Mouse (Mus musculus): ENCODE results near the gene Impdh2. TPM values are rescaled to one million over a fixed set of nuclear protein-coding genes. Genes with fewer than 3 reads are reported as not detected.

Impdh2 gene
- polyA plus RNA-seq, 1 experiment from 2014 or later, result 179 TPM

DNA sequence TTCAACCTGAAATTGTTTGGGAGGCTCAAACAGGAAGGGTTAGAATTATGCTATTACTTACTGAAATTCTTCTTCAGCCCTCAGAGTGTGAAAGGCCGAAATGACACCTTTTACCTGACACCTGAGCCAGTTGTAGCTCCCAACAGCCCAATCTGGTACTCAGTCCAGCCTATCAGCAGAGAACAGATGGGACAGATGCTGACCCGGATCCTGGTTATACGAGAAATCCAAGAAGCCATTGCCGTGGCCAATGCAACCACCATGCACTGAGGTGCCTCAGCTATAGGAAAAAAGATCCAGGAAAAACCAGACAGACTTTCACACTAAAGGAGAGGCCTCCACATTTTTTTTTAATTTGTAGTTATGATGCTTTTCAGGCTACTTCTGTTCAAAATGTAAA is 917 bp upstream of the Impdh2 start:
- ATAC-seq, result no peak
- no peaks in the 10 kb centered on the region for H3K27me3 ChIP-seq (replicated peaks)
- H3K4me1 ChIP-seq (replicated peaks), result peaks cover 15% of the 10 kb centered on the region
- no peak overlapping the region for H3K4me2 ChIP-seq (replicated peaks)
- H3K36me3 ChIP-seq, result peaks cover 41% of the 10 kb centered on the region
- 88% methylated on average over 4 of the region's 4 CpGs for WGBS
- H3K9ac ChIP-seq, result no peak overlapping the region
- no peak overlapping the region for H3K4me3 ChIP-seq (replicated peaks)
- H3K9me3 ChIP-seq, result no peaks in the 10 kb centered on the region
- H3K27ac ChIP-seq, result no peak overlapping the region

DNA sequence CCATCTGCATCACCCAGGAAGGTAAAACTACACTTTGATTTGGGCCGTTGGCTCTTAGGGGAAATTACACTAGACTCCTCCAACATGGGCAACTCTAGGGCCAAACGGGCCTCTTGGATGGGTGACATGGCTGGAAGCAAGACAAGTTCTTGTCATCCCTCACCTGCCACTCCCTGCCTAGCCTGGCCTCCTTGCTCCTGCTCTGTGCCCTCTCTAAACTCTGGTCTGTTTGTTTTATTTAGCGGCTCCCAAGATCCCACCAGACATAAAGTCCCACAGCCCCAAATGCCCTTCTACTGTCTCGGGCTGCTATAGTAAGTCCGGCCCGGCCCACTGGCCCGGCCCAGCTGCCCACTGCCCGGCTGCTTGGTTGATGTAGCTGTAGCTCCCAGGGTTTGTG is 3.6 kb downstream of the Impdh2 start:
- no peaks in the 10 kb centered on the region for H3K9me3 ChIP-seq
- no peak overlapping the region for H3K4me2 ChIP-seq (replicated peaks)
- WGBS, result 92% methylated on average over 8 of the region's 8 CpGs
- no peak overlapping the region for H3K4me3 ChIP-seq (replicated peaks)
- H3K36me3 ChIP-seq, result peaks cover 28% of the 10 kb centered on the region
- H3K27ac ChIP-seq, result no peak overlapping the region
- peaks cover 29% of the 10 kb centered on the region for H3K4me1 ChIP-seq (replicated peaks)
- no peaks in the 10 kb centered on the region for H3K27me3 ChIP-seq (replicated peaks)
- no peak for ATAC-seq
- H3K9ac ChIP-seq, result no peak overlapping the region

GRCm38 (mm10) chr9:108564131-108564530 is 4.0 kb downstream of the Impdh2 start:
- no peak overlapping the region for H3K4me3 ChIP-seq (replicated peaks)
- no peak overlapping the region for H3K9ac ChIP-seq
- H3K4me2 ChIP-seq (replicated peaks), result no peak overlapping the region
- H3K4me1 ChIP-seq (replicated peaks), result peaks cover 32% of the 10 kb centered on the region
- WGBS, result 81% methylated on average over 7 of the region's 7 CpGs
- no peak for ATAC-seq
- no peak overlapping the region for H3K27ac ChIP-seq
- H3K27me3 ChIP-seq (replicated peaks), result no peaks in the 10 kb centered on the region
- no peaks in the 10 kb centered on the region for H3K9me3 ChIP-seq
- peaks cover 23% of the 10 kb centered on the region for H3K36me3 ChIP-seq

DNA sequence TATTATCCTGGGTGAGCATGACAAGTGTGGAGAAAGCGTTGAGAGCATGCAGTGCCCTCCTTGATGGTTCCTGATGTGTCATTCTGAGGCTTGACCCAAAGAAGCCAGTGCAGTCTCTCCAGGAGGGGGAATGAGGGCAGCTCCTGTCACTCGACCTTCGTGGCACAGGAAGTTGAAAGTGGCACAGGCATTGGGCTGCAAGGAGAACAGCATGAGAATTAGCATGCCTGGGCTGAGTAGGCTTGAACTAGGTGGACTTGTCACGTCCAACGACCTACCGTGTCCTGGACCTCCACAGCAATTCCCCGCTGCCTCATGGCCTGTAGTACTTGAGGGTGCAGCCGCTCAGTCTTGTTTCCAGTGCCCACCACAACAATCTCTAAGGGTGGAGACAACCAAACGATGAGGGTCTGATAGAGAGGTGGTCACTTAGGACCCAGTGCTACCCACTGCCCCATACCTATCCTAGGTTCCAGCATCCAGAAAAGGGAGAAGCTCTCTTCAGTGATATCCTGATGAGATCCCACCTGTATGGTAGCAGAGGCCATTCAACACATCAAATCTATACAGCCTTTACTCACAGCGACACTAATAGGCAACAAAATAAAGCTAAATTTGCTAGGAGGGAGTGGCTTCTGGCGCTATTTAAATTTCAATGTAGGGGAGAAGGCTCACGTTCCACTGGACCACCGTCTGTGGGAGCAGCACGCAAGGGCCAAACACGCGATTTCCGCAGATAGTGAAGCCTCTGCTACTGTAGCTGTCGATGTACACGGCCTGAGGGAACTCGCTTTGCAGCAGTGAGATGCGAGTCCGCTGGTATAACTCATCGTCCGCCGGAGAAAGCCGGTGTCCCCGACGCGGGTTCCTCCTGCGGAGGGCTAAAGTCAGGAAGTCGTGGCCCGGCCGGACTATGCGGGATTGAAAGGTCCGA is 6.1 kb downstream of the Impdh2 start:
- Histone ChIP-seq H3K27ac (peak overlapping the region; percentile 94), H3K4me2 (replicated peaks) (peak overlapping the region; percentile 97), H3K9me3 (no peaks in the 10 kb centered on the region), H3K4me1 (replicated peaks) (peaks cover 36% of the 10 kb centered on the region), H3K4me3 (replicated peaks) (peak overlapping the region; percentile 66), H3K27me3 (replicated peaks) (no peaks in the 10 kb centered on the region), H3K9ac (peak overlapping the region; percentile 80), H3K36me3 (peaks cover 23% of the 10 kb centered on the region)
- ATAC-seq, result no peak
- 11% methylated on average over 35 of the region's 35 CpGs for WGBS

GRCm38 (mm10) chr9:108566815-108567776 is 7.0 kb downstream of the Impdh2 start, which contains the start of gene Ndufaf3:
Gene Ndufaf3, minus strand, starts transcription at chr9:108567434.
- peak within 1 kb of the TSS; percentile 97 for H3K4me2 ChIP-seq (replicated peaks)
- WGBS, result under 1% methylated on average over 73 of the region's 73 CpGs
- peak within 1 kb of the TSS; percentile 80 for H3K9ac ChIP-seq
- H3K27me3 ChIP-seq (replicated peaks), result no peaks in the 10 kb centered on the region
- ATAC-seq, result peak; percentile 88
- H3K4me1 ChIP-seq (replicated peaks), result peaks cover 28% of the 10 kb centered on the region
- H3K36me3 ChIP-seq, result peaks cover 32% of the 10 kb centered on the region
- H3K9me3 ChIP-seq, result no peaks in the 10 kb centered on the region
- H3K4me3 ChIP-seq (replicated peaks), result peak within 1 kb of the TSS; percentile 66
- peak within 1 kb of the TSS; percentile 94 for H3K27ac ChIP-seq

DNA sequence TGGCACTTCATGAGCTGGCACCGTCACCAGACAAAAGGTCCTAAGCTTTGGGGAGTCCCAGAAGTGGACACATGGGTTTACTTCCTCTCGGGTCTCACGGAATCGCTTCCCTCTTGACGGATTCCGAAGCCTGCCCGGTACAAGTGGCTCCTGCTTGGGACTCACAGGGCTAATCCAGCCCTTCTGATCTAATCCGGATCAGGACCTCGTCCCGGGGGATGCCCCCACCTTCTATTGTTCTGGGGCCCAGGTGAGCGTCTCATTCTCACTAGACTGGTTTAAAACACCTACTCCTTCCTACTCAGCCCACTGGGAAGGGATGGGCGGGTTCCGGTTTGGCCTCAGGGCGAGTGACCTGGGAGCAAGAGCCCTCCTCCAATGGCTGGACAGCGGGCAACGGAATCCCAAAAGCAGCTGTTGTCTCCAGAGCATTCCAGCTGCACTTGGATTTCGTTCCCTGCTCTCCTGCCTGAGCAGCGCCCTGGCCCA is 7.9 kb downstream of the Impdh2 start:
- peak overlapping the region; percentile 66 for H3K4me3 ChIP-seq (replicated peaks)
- ATAC-seq, result no peak
- H3K4me2 ChIP-seq (replicated peaks), result peak overlapping the region; percentile 97
- no peaks in the 10 kb centered on the region for H3K9me3 ChIP-seq
- H3K27me3 ChIP-seq (replicated peaks), result no peaks in the 10 kb centered on the region
- peaks cover 37% of the 10 kb centered on the region for H3K36me3 ChIP-seq
- WGBS, result 11% methylated on average over 18 of the region's 18 CpGs
- peaks cover 26% of the 10 kb centered on the region for H3K4me1 ChIP-seq (replicated peaks)
- peak overlapping the region; percentile 80 for H3K9ac ChIP-seq
- peak overlapping the region; percentile 94 for H3K27ac ChIP-seq

- 66% methylated on average over 17 of the region's 17 CpGs for WGBS
- ATAC-seq, result no peak
- no peaks in the 10 kb centered on the region for H3K27me3 ChIP-seq (replicated peaks)
- H3K9me3 ChIP-seq, result no peaks in the 10 kb centered on the region
- peak overlapping the region; percentile 66 for H3K4me3 ChIP-seq (replicated peaks)
- H3K36me3 ChIP-seq, result peaks cover 38% of the 10 kb centered on the region
- peak overlapping the region; percentile 94 for H3K27ac ChIP-seq
- peak overlapping the region; percentile 97 for H3K4me2 ChIP-seq (replicated peaks)
- H3K4me1 ChIP-seq (replicated peaks), result peaks cover 26% of the 10 kb centered on the region
- peak overlapping the region; percentile 80; the same call in 1 of the 2 replicates for H3K9ac ChIP-seq
Measured at GRCm38 (mm10) chr9:108568511-108568921, 8.4 kb downstream of the Impdh2 start.

GRCm38 (mm10) chr9:108569381-108570206 is 9.5 kb downstream of the Impdh2 start, which contains the start of gene Dalrd3:
Gene Dalrd3, plus strand, starts transcription at chr9:108569886.
- ATAC-seq, result peak; percentile 63
- WGBS, result 5% methylated on average over 42 of the region's 42 CpGs

DNA sequence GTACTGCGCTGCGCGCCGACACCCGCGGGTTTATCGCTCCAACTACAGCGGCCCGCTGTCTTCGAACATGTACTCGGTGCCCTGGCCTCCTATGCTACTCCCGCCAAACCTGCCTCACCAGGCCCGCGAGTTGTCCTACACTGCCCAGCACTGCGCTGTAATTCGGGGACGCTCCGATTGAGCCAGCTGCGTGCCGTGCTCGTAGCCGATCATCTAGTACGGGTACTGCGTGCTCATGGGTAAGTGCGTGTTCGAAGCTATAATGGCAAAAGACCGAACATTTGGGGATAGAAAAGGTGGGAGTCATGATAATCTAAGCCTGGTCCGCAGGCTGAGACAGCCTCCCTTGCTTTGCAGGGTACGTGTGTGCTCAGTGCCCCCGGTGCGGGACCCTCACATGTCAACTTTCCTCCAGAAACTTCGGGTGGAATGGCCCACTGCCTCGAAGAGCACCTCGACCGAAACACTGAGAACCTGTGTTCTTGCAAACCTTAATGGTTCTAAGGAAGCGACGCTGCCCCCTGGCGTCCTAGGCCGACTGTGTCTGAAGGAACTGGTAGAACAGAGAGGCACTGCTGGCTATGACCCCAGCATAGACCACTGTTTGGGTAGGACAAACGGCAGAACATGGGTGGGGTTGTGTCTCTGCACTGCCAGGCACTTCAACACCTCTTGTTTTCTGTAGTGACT is 10.3 kb downstream of the Impdh2 start:
- ATAC-seq, result peak; percentile 13
- H3K27me3 ChIP-seq (replicated peaks), result no peaks in the 10 kb centered on the region
- 1% methylated on average over 40 of the region's 40 CpGs for WGBS
- H3K27ac ChIP-seq, result peak overlapping the region; percentile 94
- no peaks in the 10 kb centered on the region for H3K9me3 ChIP-seq
- H3K9ac ChIP-seq, result peak overlapping the region; percentile 55
- peak overlapping the region; percentile 66 for H3K4me3 ChIP-seq (replicated peaks)
- H3K36me3 ChIP-seq, result peaks cover 31% of the 10 kb centered on the region
- H3K4me2 ChIP-seq (replicated peaks), result peak overlapping the region; percentile 97
- peaks cover 27% of the 10 kb centered on the region for H3K4me1 ChIP-seq (replicated peaks)

More at GRCm38 (mm10) chr9:108569381-108570206, 9.5 kb downstream of the Impdh2 start, which contains the start of gene Dalrd3:
- H3K27ac ChIP-seq, result peak within 1 kb of the TSS; percentile 94
- H3K9ac ChIP-seq, result peak within 1 kb of the TSS; percentile 55
- no peaks in the 10 kb centered on the region for H3K27me3 ChIP-seq (replicated peaks)
- no peaks in the 10 kb centered on the region for H3K9me3 ChIP-seq
- peak within 1 kb of the TSS; percentile 97 for H3K4me2 ChIP-seq (replicated peaks)
- H3K36me3 ChIP-seq, result peaks cover 34% of the 10 kb centered on the region
- H3K4me3 ChIP-seq (replicated peaks), result peak within 1 kb of the TSS; percentile 66
- H3K4me1 ChIP-seq (replicated peaks), result peaks cover 27% of the 10 kb centered on the region

DNA sequence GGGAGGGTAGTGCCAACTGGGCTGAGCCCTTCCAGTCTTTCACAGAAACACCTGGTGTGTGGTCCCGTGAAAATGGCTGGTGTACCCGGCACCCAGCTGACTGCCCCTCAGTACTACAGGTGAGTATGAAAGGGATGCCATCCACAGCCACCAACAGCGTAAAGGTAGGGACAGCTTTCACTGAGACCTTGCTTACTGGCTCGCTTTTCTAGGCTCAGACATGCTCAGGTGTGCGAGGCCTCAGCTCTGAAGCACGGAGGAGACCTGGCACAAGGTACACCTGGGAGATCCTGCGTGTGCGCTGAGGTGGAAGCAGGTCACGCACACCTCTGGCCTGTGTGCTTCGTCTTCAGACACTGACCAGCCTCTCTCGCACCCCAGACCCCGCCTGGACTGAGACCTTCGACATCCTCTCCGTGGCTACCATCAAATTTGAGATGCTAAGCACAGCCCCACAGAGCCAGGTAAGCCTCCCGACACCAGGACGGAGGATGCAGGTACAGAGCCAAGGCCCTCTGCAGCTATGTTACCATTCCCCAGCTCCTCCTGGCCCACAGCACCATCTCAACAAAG is 11.4 kb downstream of the Impdh2 start:
- H3K9me3 ChIP-seq, result no peaks in the 10 kb centered on the region
- H3K36me3 ChIP-seq, result peaks cover 39% of the 10 kb centered on the region
- H3K9ac ChIP-seq, result no peak overlapping the region
- WGBS, result 89% methylated on average over 16 of the region's 16 CpGs
- H3K4me1 ChIP-seq (replicated peaks), result peaks cover 23% of the 10 kb centered on the region
- no peak overlapping the region for H3K27ac ChIP-seq
- no peak for ATAC-seq
- H3K4me3 ChIP-seq (replicated peaks), result no peak overlapping the region
- no peak overlapping the region for H3K4me2 ChIP-seq (replicated peaks)
- H3K27me3 ChIP-seq (replicated peaks), result no peaks in the 10 kb centered on the region

Measured in intestine, embryonic 15.5 days (tissue).